Mouse (Mus musculus) thymus, adult 2 months (tissue): ENCODE data around the gene Ccdc81.

ENCODE experiments used
- CTCF ChIP-seq: fragments of 200-500 bp; IDR thresholded peaks from 2 replicates; pipeline ENCODE4 v1.5.1; 2012; ENCODE audit warnings: mild to moderate bottlenecking, control low read depth, low read length, moderate library complexity, borderline replicate concordance; ENCODE audit not compliant: control insufficient read depth, poor library complexity, insufficient read depth; ENCODE audit errors: extremely low read depth
- POLR2A ChIP-seq: fragments of 200-500 bp; IDR thresholded peaks from 2 replicates; pipeline ENCODE4 v1.6.1; 2012; ENCODE audit warnings: mild to moderate bottlenecking, low read length, control low read depth, moderate library complexity; ENCODE audit not compliant: control insufficient read depth, poor library complexity, insufficient read depth; ENCODE audit errors: extremely low read depth

- TF ChIP-seq CTCF (no peak), POLR2A (no peak)
Observed at GRCm38 (mm10) chr7:89843121-89843520, 60.3 kb downstream of the Ccdc81 start.
